Mouse (Mus musculus): ENCODE measurements around the gene Cdcp2. TPM values are rescaled to one million over a fixed set of nuclear protein-coding genes. Genes with fewer than 3 reads are reported as not detected.
"Not testable (repeated sequence)": the region's sequence is repeated elsewhere in the genome, so short reads cannot be mapped to it uniquely, and the experiment has no call there.

Gene Cdcp2
- polyA plus RNA-seq, 1 experiment from 2014 or later = not detected

DNA sequence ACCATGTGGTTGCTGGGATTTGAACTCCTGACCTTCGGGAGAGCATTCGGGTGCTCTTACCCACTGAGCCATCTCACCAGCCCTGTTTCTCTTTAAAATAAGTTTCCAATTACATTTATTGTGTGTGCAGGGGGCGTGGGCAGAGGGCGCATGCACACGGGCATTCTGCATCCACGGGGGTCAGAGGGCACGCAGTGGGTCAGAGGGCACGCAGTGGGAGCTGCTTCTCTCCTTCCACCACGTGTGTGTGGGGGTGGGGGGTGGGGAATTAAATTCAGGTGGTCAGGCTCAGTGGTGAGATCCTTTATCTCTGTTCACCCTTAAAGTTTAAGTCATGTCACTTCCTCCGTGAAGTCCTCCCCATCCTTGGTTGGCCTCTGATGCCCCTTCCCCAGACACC lies 1.7 kb downstream of the Cdcp2 start:
- peaks cover 19% of the 10 kb centered on the region for H3K27me3 ChIP-seq (ENCODE audit: insufficient read depth, poor library complexity, severe bottlenecking)
- H3K9me3 ChIP-seq = no peaks in the 10 kb centered on the region
- H3K36me3 ChIP-seq = no peaks in the 10 kb centered on the region
- no peak overlapping the region for H3K4me3 ChIP-seq
- DNase-seq (ENCODE audit: low spot score) = no peak
- WGBS = 78% methylated on average over 10 of the region's 10 CpGs
- H3K27ac ChIP-seq = no peak overlapping the region
- H3K4me1 ChIP-seq = peaks cover 37% of the 10 kb centered on the region

DNA sequence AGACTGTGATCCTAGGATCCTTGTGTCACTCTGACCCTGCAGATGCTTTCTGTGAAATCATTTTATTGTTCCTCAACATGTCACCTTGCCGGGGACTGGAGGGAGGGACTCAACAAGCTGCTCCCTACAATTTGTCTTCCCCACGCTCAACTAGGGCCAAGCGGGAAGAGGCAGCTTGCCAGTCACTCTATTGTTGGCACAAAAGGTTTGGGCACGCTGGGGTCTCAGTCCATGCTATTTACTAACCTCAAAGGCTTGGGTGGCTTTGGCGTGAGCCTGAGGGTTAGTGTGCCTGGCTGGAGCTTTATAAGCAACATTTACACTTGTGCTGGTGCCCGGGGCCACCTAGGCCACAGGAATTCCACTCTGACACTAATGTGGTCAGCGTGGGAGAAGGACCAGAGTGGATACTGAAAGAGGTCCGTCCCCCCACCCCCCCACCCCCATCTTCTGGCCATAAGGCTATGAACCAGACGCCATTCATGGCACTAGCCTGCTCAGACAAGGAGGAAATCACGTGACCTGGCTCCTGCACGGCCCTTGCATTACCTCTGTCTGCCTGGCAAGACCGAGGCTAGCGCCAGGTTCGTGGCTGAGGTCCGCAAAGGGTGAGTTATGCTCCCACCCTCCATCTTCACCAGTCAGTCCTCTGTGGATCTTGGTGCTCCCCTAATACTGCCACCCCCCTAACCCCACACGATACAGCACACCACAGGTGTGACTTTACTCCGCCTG lies 2.3 kb downstream of the Cdcp2 start:
- Histone ChIP-seq H3K27ac (no peak overlapping the region), H3K27me3 (ENCODE audit: insufficient read depth, poor library complexity, severe bottlenecking) (peaks cover 19% of the 10 kb centered on the region), H3K36me3 (no peaks in the 10 kb centered on the region), H3K9me3 (no peaks in the 10 kb centered on the region), H3K4me3 (no peak overlapping the region), H3K4me1 (peaks cover 35% of the 10 kb centered on the region)
- no peak for DNase-seq (ENCODE audit: low spot score)
- 77% methylated on average over 17 of the region's 17 CpGs for WGBS

DNA sequence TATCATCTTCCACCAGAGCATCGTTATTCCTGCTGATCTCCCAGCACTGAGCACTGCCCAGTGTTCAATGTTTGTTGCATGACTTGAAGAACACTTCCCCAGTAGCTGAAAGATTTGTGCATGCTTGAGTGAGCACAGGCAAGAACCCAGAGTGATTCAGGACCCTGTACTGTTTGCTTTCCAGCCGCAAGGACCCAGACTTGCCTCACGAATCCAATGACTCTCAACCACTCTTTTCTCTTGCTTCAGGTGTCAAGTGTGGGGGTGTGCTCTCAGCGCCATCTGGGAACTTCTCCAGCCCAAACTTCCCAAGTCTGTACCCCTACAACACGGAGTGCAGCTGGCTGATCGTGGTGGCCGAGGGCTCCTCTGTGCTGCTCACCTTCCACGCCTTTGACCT lies 5.5 kb downstream of the Cdcp2 start:
- 72% methylated on average over 8 of the region's 8 CpGs for WGBS
- H3K27ac ChIP-seq = no peak overlapping the region
- no peak overlapping the region for H3K4me3 ChIP-seq
- no peak for DNase-seq (ENCODE audit: low spot score)
- peaks cover 21% of the 10 kb centered on the region for H3K27me3 ChIP-seq (ENCODE audit: insufficient read depth, poor library complexity, severe bottlenecking)
- no peaks in the 10 kb centered on the region for H3K9me3 ChIP-seq
- no peaks in the 10 kb centered on the region for H3K36me3 ChIP-seq
- peaks cover 13% of the 10 kb centered on the region for H3K4me1 ChIP-seq

DNA sequence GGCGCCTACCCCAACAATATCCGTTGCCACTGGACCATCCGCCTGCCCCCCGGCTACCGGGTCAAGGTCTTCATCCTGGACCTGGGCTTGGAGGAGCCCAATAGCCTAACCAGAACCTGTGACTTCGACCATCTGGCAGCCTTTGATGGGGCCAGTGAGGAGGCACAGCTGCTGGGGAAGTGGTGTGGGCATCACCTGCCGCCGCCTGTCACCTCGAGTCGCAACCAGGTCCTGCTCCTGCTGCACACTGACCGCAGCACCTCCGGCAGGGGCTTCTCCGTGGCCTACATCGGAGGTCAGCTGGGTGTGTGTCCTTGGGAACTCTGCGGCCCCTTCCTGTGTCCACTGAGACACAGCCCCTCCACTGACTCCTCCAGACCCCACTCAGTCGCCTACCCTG lies 10.1 kb downstream of the Cdcp2 start:
- Histone ChIP-seq H3K4me3 (no peak overlapping the region), H3K27me3 (ENCODE audit: insufficient read depth, poor library complexity, severe bottlenecking) (peaks cover 17% of the 10 kb centered on the region), H3K4me1 (peaks cover 15% of the 10 kb centered on the region), H3K27ac (no peak overlapping the region), H3K9me3 (no peaks in the 10 kb centered on the region), H3K36me3 (no peaks in the 10 kb centered on the region)
- DNase-seq (ENCODE audit: low spot score) = no peak
- WGBS = 88% methylated on average over 16 of the region's 16 CpGs

DNA sequence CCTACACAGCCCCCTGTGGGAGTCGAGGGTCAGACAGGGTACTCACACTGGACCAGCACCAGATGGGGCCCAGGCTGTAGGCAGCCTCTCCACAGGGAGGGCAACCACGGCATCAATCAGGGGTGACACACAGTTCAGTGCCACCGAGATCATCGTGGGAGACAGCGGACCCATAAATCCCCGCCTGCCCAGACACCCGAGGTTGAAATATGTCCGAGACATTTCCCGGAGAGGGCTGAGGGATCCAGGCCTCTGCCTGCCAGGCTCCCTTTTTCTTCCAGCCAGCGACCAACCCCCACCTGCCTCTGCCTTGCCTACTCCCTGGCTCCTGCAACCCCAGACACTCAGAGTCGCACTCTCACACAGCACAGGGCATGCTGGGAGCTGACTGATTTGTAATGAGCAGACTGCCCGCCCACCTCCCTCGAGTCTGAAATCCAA lies 11.6 kb downstream of the Cdcp2 start:
- Histone ChIP-seq H3K9me3 (no peaks in the 10 kb centered on the region), H3K27me3 (ENCODE audit: insufficient read depth, poor library complexity, severe bottlenecking) (peaks cover 23% of the 10 kb centered on the region), H3K4me3 (no peak overlapping the region), H3K4me1 (peaks cover 8% of the 10 kb centered on the region), H3K27ac (0 out of 2 replicates have a peak overlapping the region, but pooled peaks have one; percentile 56), H3K36me3 (no peaks in the 10 kb centered on the region)
- DNase-seq (ENCODE audit: low spot score) = no peak
- 59% methylated on average over 13 of the region's 13 CpGs for WGBS

DNA sequence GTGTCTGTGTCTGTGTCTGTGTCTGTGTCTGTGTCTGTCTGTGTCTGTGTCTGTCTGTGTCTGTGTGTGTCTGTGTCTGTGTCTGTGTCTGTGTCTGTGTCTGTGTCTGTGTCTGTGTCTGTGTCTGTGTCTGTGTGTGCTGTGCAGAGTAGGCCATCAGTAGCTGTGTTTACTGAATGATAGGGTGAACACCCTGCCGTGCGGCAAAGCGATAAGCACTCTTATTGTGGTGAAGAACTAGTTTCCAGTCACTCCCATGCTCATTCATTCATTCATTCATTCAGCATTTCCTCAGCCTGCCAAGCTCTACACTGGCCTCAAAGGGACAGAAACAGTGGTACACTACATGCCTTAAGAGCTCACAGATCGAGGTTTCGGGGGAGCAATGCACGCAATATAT lies 12.5 kb downstream of the Cdcp2 start:
- not testable (repeated sequence) for H3K4me3 ChIP-seq; DNase-seq (ENCODE audit: low spot score); H3K4me1 ChIP-seq; H3K27ac ChIP-seq; H3K36me3 ChIP-seq; H3K9me3 ChIP-seq
- 92% methylated on average over 6 of the region's 6 CpGs for WGBS
- H3K27me3 ChIP-seq (ENCODE audit: insufficient read depth, poor library complexity, severe bottlenecking) = peaks cover 23% of the 10 kb centered on the region

DNA sequence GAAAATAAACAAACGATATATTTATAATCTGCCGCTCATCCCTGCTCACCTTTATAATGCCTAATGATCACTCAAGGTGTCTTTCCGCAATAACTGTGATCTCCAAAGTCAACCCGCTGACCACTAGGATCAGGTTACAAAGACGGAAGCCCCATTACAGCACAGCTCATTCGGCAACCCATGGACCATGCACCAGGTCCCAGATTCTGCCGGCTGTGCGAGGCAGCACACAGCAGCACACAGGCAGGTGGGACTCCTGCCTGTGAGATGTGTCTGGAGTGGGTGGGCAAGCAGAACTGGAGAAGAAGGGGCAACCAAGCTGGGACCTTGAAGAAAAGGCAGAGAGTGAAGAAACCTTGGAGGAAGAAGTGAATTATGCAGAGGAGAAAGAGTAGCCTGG lies 17.6 kb downstream of the Cdcp2 start:
- 0 out of 2 replicates have a peak, but pooled peaks cover 3% of the 10 kb centered on the region for H3K4me1 ChIP-seq
- H3K9me3 ChIP-seq = no peaks in the 10 kb centered on the region
- no peak for DNase-seq (ENCODE audit: low spot score)
- no peaks in the 10 kb centered on the region for H3K36me3 ChIP-seq
- peaks cover 17% of the 10 kb centered on the region for H3K27me3 ChIP-seq (ENCODE audit: insufficient read depth, poor library complexity, severe bottlenecking)
- H3K4me3 ChIP-seq = no peak overlapping the region
- WGBS = 52% methylated on average over 8 of the region's 8 CpGs
- H3K27ac ChIP-seq = no peak overlapping the region

DNA sequence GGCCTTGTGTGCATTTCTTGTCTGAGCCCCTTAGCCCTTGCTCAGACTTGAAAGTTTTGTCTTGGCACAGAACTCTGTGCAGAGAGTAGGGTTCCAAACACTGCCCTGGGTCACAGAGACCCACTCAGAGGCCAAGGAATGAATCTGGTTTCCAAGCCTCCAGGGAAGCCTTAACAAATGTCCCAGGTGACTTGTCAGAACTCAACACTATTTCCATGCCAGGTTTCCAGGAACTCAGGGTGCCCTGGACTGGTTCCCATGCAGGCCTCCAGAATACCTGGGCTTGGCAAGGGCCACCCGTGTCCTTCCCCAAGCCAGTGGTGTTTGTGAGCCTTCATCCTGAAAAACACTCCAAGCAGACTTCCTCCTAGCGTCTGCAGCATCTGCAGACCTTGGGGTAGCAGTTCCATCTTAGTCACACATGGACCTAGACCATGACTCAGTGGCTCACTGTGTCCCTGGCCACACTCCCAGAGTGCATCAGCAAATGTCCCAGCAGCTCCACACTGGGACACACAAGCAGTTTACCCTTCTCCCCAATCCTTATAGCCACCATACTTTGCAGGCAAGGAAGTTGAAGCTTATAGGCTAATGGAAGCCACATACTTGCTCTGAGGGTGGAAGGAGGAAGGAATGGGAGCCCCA lies 21.2 kb downstream of the Cdcp2 start:
- WGBS = 74% methylated on average over 2 of the region's 2 CpGs
- H3K27me3 ChIP-seq (ENCODE audit: insufficient read depth, poor library complexity, severe bottlenecking) = peaks cover 6% of the 10 kb centered on the region; the same call in 1 of the 2 replicates

DNA sequence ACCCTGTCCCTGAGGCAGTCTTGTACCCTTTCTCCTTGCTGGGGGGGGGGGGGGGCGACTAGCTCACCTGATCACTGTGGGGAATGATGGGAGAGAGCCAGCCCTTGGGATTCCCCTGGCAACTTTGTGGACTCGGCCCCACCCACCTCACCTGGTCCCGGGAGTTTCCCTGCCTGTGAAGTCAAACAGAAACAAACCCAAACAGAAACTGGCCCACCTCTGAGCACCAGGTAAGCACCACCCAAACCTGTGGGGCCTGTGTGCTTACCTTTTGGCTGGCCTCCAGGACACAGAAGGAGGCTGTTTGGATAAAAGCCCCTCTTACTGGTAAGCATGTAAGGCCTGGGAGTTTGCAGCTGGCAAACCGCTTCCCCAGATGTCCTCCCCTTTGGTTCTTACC lies 22.4 kb downstream of the Cdcp2 start:
- Histone ChIP-seq H3K4me1 (peaks cover 15% of the 10 kb centered on the region), H3K36me3 (no peaks in the 10 kb centered on the region), H3K27ac (no peak overlapping the region), H3K9me3 (no peaks in the 10 kb centered on the region), H3K4me3 (no peak overlapping the region), H3K27me3 (ENCODE audit: insufficient read depth, poor library complexity, severe bottlenecking) (peaks cover 12% of the 10 kb centered on the region; the same call in 1 of the 2 replicates)
- WGBS = 61% methylated on average over 4 of the region's 4 CpGs
- DNase-seq (ENCODE audit: low spot score) = no peak

More for the DNA sequence above, 21.2 kb downstream of the Cdcp2 start:
- no peak overlapping the region for H3K4me3 ChIP-seq
- H3K36me3 ChIP-seq = no peaks in the 10 kb centered on the region
- H3K9me3 ChIP-seq = no peaks in the 10 kb centered on the region
- H3K4me1 ChIP-seq = peaks cover 11% of the 10 kb centered on the region
- no peak for DNase-seq (ENCODE audit: low spot score)
- H3K27ac ChIP-seq = no peak overlapping the region

DNA sequence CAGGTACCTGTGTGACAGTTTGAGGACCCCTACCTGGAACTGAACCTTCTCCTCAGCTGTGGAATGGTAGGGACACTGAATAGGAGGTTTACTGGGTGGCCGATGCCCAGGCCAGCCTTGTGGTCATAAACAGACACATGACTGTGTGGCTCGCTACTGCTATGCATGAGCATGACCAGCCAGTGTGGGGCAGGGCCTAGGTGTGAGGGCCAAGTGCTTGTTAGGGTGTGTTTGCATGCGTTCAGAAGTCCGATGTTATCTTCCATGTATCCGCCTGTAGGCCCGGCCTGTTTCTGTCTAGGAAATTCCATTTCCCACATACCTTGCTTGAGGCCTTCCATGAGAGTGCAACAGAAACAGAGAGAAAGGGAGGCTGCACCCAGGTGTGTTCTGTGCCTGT lies 24.0 kb downstream of the Cdcp2 start:
- no peak overlapping the region for H3K27ac ChIP-seq
- DNase-seq (ENCODE audit: low spot score) = no peak
- H3K36me3 ChIP-seq = no peaks in the 10 kb centered on the region
- peaks cover 18% of the 10 kb centered on the region for H3K4me1 ChIP-seq
- H3K4me3 ChIP-seq = no peak overlapping the region
- no peaks in the 10 kb centered on the region for H3K9me3 ChIP-seq
- H3K27me3 ChIP-seq (ENCODE audit: insufficient read depth, poor library complexity, severe bottlenecking) = peaks cover 27% of the 10 kb centered on the region; the same call in 1 of the 2 replicates
- WGBS = 85% methylated on average over 6 of the region's 6 CpGs

DNA sequence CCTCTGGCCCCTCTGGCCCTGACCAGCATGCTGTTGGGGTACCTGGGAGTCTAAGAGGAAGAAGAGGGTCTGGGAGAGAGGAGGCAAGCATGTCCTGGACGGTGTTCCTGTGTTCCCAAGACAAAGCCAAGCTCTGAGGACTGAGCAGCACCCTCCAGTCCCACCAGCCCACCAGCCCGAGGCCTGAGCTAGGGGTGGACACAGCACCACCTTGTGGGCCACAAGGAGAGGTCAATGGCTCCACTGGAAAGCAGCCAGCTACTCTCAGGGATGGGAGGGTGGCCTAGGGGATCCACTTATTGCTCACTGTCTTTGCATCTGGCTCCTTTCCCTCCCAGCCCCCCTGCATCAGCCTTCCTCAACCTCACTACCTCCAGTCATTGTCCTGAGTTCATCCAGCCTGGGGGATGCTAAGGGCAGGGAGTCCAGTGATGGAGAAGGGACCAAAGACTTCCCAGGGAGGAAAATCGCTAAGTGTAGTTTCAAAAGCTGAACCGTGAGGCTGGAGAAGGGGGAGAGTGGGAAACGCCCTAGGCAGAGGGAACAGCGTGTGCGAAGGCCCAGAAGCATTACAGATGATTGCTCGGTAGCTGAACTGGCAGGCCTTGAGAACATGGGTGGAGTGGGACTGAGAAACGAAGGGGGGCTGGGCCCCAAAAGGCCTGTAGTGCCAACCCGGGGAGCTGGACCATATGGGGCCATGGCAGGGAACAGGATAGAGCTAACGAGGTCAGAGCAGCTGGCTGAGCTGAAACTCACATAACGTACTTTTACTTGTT lies 24.7 kb downstream of the Cdcp2 start:
- peaks cover 18% of the 10 kb centered on the region for H3K4me1 ChIP-seq

DNA sequence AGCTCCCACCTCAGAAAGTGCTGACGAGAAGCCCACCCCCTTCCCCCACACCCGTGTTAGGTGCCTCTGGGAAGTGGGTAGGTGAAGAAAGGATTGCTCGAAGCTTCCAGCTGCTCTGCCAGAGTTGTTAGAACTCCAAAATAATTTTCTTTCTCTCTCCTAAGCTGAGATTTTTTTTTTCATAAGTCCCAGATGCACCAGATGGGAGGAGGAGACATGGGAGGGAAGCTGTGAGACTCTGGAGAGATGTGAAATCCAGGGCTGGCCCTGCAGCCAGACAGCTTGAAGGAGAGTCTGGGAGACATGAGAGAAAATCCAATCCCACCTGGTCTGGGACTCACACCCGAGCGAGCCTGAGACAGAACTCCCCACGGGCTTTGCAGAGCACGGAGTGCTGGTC lies 27.7 kb downstream of the Cdcp2 start:
- no peak overlapping the region for H3K27ac ChIP-seq
- H3K4me3 ChIP-seq = no peak overlapping the region
- H3K27me3 ChIP-seq (ENCODE audit: insufficient read depth, poor library complexity, severe bottlenecking) = peaks cover 37% of the 10 kb centered on the region
- WGBS = 50% methylated on average over 7 of the region's 7 CpGs
- peaks cover 35% of the 10 kb centered on the region for H3K4me1 ChIP-seq
- no peak for DNase-seq (ENCODE audit: low spot score)
- no peaks in the 10 kb centered on the region for H3K9me3 ChIP-seq
- H3K36me3 ChIP-seq = no peaks in the 10 kb centered on the region

More for the DNA sequence above, 24.7 kb downstream of the Cdcp2 start:
- Histone ChIP-seq H3K36me3 (no peaks in the 10 kb centered on the region), H3K27me3 (ENCODE audit: insufficient read depth, poor library complexity, severe bottlenecking) (peaks cover 34% of the 10 kb centered on the region; the same call in 1 of the 2 replicates), H3K4me3 (no peak overlapping the region), H3K27ac (peak overlapping the region; percentile 42; the same call in 1 of the 2 replicates), H3K9me3 (no peaks in the 10 kb centered on the region)
- WGBS = 55% methylated on average over 12 of the region's 12 CpGs
- DNase-seq (ENCODE audit: low spot score) = no peak

DNA sequence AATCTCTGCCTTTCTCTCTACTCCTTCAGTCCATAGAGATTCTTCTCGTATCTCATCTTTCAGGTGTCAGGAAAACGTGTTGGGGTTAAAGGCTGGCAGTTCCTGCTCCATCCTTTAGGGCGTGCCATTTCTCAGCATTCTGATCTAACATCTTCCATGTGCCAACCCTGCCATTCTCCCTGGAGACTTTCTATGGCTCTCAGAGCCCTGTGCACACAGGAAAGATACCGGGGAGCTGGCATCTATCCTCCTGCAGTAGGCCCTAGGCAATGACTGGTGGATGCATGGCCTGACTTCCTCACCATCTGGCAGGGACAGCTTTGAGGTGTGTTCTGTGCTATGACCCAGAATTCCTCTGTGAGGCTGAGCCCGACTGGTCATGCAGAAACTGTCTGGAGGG lies 28.4 kb downstream of the Cdcp2 start:
- Histone ChIP-seq H3K9me3 (no peaks in the 10 kb centered on the region), H3K27ac (no peak overlapping the region), H3K36me3 (no peaks in the 10 kb centered on the region), H3K27me3 (ENCODE audit: insufficient read depth, poor library complexity, severe bottlenecking) (peaks cover 37% of the 10 kb centered on the region), H3K4me1 (peaks cover 42% of the 10 kb centered on the region), H3K4me3 (no peak overlapping the region)
- 58% methylated on average over 5 of the region's 5 CpGs for WGBS
- no peak for DNase-seq (ENCODE audit: low spot score)
